Mouse (Mus musculus): ENCODE measurements around the gene Zfp36l2.

- TF ChIP-seq POLR2A (IDR thresholded peaks at IDR 0.05; ENCODE audit: borderline replicate concordance, extremely low read depth, low read depth, low read length) (no peak), CTCF (IDR thresholded peaks at IDR 0.05; ENCODE audit: insufficient read depth, low read length) (no peak)
These were observed 6.7 kb upstream of the Zfp36l2 start for GRCm38 (mm10) chr17:84194282-84195002.

All from lung, adult 2 months (tissue).